Mouse (Mus musculus) spleen, adult 2 months (tissue): Measurements from ENCODE around the gene Slc9a3r2. TPM values are rescaled to one million over a fixed set of nuclear protein-coding genes. Genes with fewer than 3 reads are reported as not detected.
A peak's percentile ranks its signal among the peaks of the same experiment; 100 is the strongest.

Source experiments
- DNase-seq, 2 experiments: peaks; one replicate each; pipeline versions ENCODE4 v3.0.0 to v3.0.0-alpha.2; 2012 to 2021; ENCODE audit warnings: low spot score in 2 of 2, low read depth in 1 of 2
- H3K27ac ChIP-seq: fragments of 200-500 bp; 2 replicates; pipeline ENCODE4 v1.5.1; 2012; ENCODE audit warnings: low read length, inconsistent platforms; ENCODE audit not compliant: insufficient read depth
- H3K27me3 ChIP-seq: fragments of 200-500 bp; 2 replicates; pipeline ENCODE4 v1.6.1; 2012; ENCODE audit warnings: mild to moderate bottlenecking, moderate library complexity, low read length, inconsistent platforms; ENCODE audit not compliant: control insufficient read depth, insufficient read depth
- H3K36me3 ChIP-seq: fragments of 200-500 bp; 2 replicates; pipeline ENCODE4 v1.6.1; 2012; ENCODE audit warnings: mild to moderate bottlenecking, low read length, inconsistent platforms; ENCODE audit not compliant: control insufficient read depth, insufficient read depth
- H3K4me1 ChIP-seq: fragments of 200-500 bp; 2 replicates; pipeline ENCODE4 v1.6.1; 2011; ENCODE audit warnings: inconsistent platforms; ENCODE audit not compliant: control insufficient read depth, insufficient read depth, insufficient read length
- H3K4me3 ChIP-seq: fragments of 200-500 bp; 2 replicates; pipeline ENCODE4 v1.5.1; 2011; ENCODE audit warnings: mild to moderate bottlenecking, inconsistent platforms; ENCODE audit not compliant: insufficient read depth, insufficient read length; ENCODE audit errors: extremely low read depth
- CTCF ChIP-seq: fragments of 200-500 bp; IDR thresholded peaks from 2 replicates; pipeline ENCODE4 v1.5.1; 2011; ENCODE audit warnings: mild to moderate bottlenecking, inconsistent platforms; ENCODE audit not compliant: insufficient read depth, insufficient read length, insufficient replicate concordance; ENCODE audit errors: extremely low read depth
- POLR2A ChIP-seq: fragments of 200-500 bp; IDR thresholded peaks from 2 replicates; pipeline ENCODE4 v1.6.1; 2011; ENCODE audit warnings: low read depth, low read length, inconsistent platforms
- WGBS: fragments of 180-500 bp; shearing (Covaris S2); methylation state at CpG from one replicate; pipeline ENCODE4 v1.1.7; 2018; 5-methylcytosine and 5-hydroxymethylcytosine counted together
- polyA plus RNA-seq: library from polyadenylated mRNA; depleted of rRNA; stranded (reverse); fragments of >200 nt; gene quantifications from 2 replicates; pipeline ENCODE4 v1.2.3, GENCODE M21; 2012

Gene Slc9a3r2
- polyA plus RNA-seq, 1 experiment = 62.2 TPM

DNA sequence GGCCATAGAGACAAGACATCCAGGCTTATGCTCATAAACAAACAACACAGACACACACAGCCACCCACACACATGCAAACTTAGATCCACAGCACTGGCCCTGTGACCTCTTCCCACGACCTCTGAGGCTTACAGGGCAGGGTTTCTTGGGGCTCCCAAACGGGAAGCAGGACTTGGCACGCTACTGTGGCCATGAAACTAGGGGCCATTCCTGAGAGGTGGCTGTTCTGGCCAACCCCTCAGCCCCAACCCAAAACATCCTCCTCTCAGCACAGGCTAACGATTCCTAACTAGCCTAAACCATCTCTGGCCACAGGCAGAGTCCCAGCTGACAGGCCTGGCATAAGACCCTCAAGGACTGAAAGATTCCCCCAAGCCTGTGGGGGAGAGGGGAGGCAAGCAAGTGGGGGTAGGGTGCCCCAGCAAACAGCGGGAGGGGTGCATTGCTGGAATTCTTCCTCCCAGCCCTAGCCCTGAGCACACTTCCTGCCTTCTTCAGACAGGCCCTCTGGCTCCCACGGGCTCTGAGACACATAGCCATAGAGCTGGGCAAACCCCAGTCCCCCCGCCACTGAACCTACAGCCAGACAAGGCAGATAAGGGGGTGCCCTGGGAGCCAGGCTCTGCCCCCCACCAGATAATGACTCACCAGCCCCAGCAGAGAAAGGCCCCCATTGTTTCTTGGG is 6.0 kb downstream of the Slc9a3r2 start:
- peak overlapping the region; percentile 69 for H3K27ac ChIP-seq
- WGBS = 59% methylated on average over 7 of the region's 7 CpGs
- H3K4me3 ChIP-seq = no peak overlapping the region
- H3K27me3 ChIP-seq = no peaks in the 10 kb centered on the region
- TF ChIP-seq CTCF (no peak), POLR2A (no peak)
- H3K36me3 ChIP-seq = no peaks in the 10 kb centered on the region
- H3K4me1 ChIP-seq = no peaks in the 10 kb centered on the region; the same call in 1 of the 2 replicates
- DNase-seq = no peak

- no peak for DNase-seq
- Histone ChIP-seq H3K4me3 (no peak overlapping the region), H3K4me1 (no peaks in the 10 kb centered on the region; the same call in 1 of the 2 replicates), H3K27me3 (no peaks in the 10 kb centered on the region), H3K36me3 (no peaks in the 10 kb centered on the region), H3K27ac (no peak overlapping the region)
- 82% methylated on average over 6 of the region's 6 CpGs for WGBS
- no peak for TF ChIP-seq CTCF
- no peak for TF ChIP-seq POLR2A
Measured at GRCm38 (mm10) chr17:24642791-24643343, 7.3 kb downstream of the Slc9a3r2 start.

- Histone ChIP-seq H3K27ac (no peak overlapping the region), H3K27me3 (no peaks in the 10 kb centered on the region), H3K4me3 (no peak overlapping the region), H3K4me1 (no peaks in the 10 kb centered on the region; the same call in 1 of the 2 replicates), H3K36me3 (no peaks in the 10 kb centered on the region)
- TF ChIP-seq CTCF (no peak), POLR2A (no peak)
- 93% methylated on average over 14 of the region's 14 CpGs for WGBS
- no peak for DNase-seq
Measured at GRCm38 (mm10) chr17:24641944-24642343, 8.2 kb downstream of the Slc9a3r2 start.

DNA sequence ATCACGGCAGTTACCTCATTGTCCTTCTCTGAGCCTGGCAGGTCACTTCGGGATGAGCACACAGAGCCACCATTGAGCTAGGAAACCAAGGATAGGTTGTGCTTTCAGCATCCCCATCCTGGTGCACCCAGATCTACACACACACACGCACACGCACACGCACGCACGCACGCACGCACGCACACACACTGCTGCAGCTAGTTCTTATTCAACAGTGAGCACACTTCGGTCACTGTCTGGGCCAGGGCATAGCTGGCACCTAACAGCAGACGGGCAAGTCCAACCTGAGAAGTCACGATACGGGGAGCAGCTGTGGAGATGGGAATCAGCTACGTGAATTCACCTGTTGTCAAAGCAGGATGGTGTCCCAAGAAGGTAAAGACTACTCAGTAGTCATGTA is 9.5 kb downstream of the Slc9a3r2 start:
- WGBS = 94% methylated on average over 15 of the region's 15 CpGs
- Histone ChIP-seq H3K27ac (no peak overlapping the region), H3K4me3 (no peak overlapping the region), H3K27me3 (no peaks in the 10 kb centered on the region), H3K4me1 (no peaks in the 10 kb centered on the region; the same call in 1 of the 2 replicates), H3K36me3 (no peaks in the 10 kb centered on the region)
- TF ChIP-seq CTCF = no peak
- TF ChIP-seq POLR2A = no peak
- DNase-seq = no peak

DNA sequence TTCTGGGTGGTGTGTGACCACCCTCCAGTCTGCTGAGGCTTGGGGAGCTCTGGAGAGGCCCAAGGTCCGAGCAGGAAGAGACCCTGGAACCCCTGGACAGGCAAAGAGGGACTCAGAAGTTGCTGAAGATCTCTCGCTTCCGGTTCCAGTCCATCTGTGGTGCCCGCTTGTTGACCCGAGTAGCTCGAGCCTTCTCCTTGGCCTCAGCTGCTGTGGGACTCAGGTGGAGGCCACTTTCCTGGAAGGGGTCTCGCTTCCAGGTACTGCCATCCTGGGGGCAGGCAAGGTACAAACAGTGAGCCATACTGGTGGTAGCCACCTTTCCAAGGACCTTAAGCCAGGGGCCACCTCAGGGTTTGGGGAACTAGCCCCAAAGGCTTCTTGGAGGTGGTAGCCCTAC is 10.0 kb downstream of the Slc9a3r2 start:
- no peak for DNase-seq
- WGBS = 84% methylated on average over 7 of the region's 7 CpGs
- H3K27ac ChIP-seq = peak overlapping the region; percentile 12; the same call in 1 of the 2 replicates
- no peaks in the 10 kb centered on the region for H3K4me1 ChIP-seq
- H3K36me3 ChIP-seq = no peaks in the 10 kb centered on the region
- TF ChIP-seq POLR2A (no peak), CTCF (no peak)
- H3K27me3 ChIP-seq = no peaks in the 10 kb centered on the region
- H3K4me3 ChIP-seq = no peak overlapping the region

DNA sequence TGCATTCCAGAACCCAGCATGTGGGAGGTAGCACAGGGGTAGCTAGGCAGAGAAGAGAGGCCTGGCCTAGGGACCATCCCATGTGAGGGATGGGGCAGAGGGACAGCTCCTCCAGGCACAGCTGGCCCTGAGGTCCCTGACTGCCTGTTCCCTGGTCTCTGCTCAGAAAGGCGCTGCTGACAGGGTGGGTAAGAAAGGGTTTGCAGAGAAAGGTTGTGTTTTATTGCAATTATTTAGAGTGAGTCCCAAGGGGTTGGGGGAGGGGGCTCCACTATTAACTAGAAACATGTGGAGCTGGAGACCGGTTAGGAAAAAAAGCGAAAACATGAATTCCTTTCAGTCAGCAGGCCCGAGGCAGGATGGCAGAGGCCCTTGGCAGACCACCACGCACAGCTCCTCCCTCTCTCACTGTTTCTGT is 10.5 kb downstream of the Slc9a3r2 start:
- DNase-seq = no peak
- WGBS = 82% methylated on average over 5 of the region's 5 CpGs
- no peaks in the 10 kb centered on the region for H3K27me3 ChIP-seq
- H3K4me1 ChIP-seq = no peaks in the 10 kb centered on the region
- H3K27ac ChIP-seq = peak overlapping the region; percentile 48; the same call in 1 of the 2 replicates
- TF ChIP-seq POLR2A (no peak), CTCF (no peak)
- no peaks in the 10 kb centered on the region for H3K36me3 ChIP-seq
- no peak overlapping the region for H3K4me3 ChIP-seq

- Histone ChIP-seq H3K27me3 (no peaks in the 10 kb centered on the region), H3K36me3 (no peaks in the 10 kb centered on the region), H3K4me3 (no peak overlapping the region), H3K4me1 (no peaks in the 10 kb centered on the region), H3K27ac (peak overlapping the region; percentile 61)
- TF ChIP-seq POLR2A (no peak), CTCF (no peak)
- 80% methylated on average over 9 of the region's 9 CpGs for WGBS
- no peak for DNase-seq
Measured at GRCm38 (mm10) chr17:24638840-24639239, 11.3 kb downstream of the Slc9a3r2 start.
